Mouse (Mus musculus) heart, embryonic 12.5 days (tissue): Measurements from ENCODE around the gene Fbxo22. TPM values are rescaled to one million over a fixed set of nuclear protein-coding genes. Genes with fewer than 3 reads are reported as not detected.
A peak's percentile ranks its signal among the peaks of the same experiment; 100 is the strongest.
"Not testable (repeated sequence)": the region's sequence is repeated elsewhere in the genome, so short reads cannot be mapped to it uniquely, and the experiment has no call there.

Experiments used
- ATAC-seq: fragments of 200-750 bp; cut with Nextera tagmentation; 2 replicates; pipeline ENCODE4 v1.8.0; 2017; ENCODE audit warnings: moderate TSS enrichment, moderate library complexity; ENCODE audit not compliant: insufficient number of reproducible peaks, low FRiP score
- H3K27ac ChIP-seq: fragments of 300-500 bp; sonication (generic); 2 replicates; pipeline ENCODE4 v1.5.1; 2016; ENCODE audit warnings: mild to moderate bottlenecking, moderate library complexity; ENCODE audit not compliant: poor library complexity, severe bottlenecking
- H3K27me3 ChIP-seq: fragments of 300-500 bp; sonication (generic); replicated peaks from 2 replicates; pipeline ENCODE4 v1.6.1; 2016; ENCODE audit warnings: mild to moderate bottlenecking, moderate library complexity
- H3K36me3 ChIP-seq: fragments of 300-500 bp; sonication (generic); 2 replicates; pipeline ENCODE4 v1.6.1; 2016; ENCODE audit warnings: mild to moderate bottlenecking, moderate library complexity
- H3K4me1 ChIP-seq: fragments of 300-500 bp; sonication (generic); replicated peaks from 2 replicates; pipeline ENCODE4 v1.6.1; 2016; ENCODE audit warnings: mild to moderate bottlenecking
- H3K4me2 ChIP-seq: fragments of 300-500 bp; sonication (generic); 2 replicates; pipeline ENCODE4 v1.6.1; 2016; ENCODE audit warnings: mild to moderate bottlenecking, moderate library complexity
- H3K4me3 ChIP-seq: fragments of 300-500 bp; sonication (generic); 2 replicates; pipeline ENCODE4 v1.5.1; 2016; ENCODE audit warnings: mild to moderate bottlenecking
- H3K9ac ChIP-seq: fragments of 300-500 bp; sonication (generic); 2 replicates; pipeline ENCODE4 v1.6.1; 2016; ENCODE audit warnings: mild to moderate bottlenecking, moderate library complexity
- H3K9me3 ChIP-seq: fragments of 300-500 bp; sonication (generic); replicated peaks from 2 replicates; pipeline ENCODE4 v1.6.1; 2016; ENCODE audit warnings: mild to moderate bottlenecking, moderate library complexity
- WGBS: fragments of 180-500 bp; shearing (Covaris S2); methylation state at CpG from one replicate; pipeline ENCODE4 v1.1.7; 2016; 5-methylcytosine and 5-hydroxymethylcytosine counted together
- polyA plus RNA-seq: library from polyadenylated mRNA; unstranded; fragments of >200 nt; fragmentation: Nextera tagmentation; extraction: Ambion mirVana; gene quantifications from 2 replicates; pipeline ENCODE4 v1.2.1, GENCODE M21; 2016

The Fbxo22 gene
- polyA plus RNA-seq, 1 experiment from 2014 or later: 67.2 TPM

DNA sequence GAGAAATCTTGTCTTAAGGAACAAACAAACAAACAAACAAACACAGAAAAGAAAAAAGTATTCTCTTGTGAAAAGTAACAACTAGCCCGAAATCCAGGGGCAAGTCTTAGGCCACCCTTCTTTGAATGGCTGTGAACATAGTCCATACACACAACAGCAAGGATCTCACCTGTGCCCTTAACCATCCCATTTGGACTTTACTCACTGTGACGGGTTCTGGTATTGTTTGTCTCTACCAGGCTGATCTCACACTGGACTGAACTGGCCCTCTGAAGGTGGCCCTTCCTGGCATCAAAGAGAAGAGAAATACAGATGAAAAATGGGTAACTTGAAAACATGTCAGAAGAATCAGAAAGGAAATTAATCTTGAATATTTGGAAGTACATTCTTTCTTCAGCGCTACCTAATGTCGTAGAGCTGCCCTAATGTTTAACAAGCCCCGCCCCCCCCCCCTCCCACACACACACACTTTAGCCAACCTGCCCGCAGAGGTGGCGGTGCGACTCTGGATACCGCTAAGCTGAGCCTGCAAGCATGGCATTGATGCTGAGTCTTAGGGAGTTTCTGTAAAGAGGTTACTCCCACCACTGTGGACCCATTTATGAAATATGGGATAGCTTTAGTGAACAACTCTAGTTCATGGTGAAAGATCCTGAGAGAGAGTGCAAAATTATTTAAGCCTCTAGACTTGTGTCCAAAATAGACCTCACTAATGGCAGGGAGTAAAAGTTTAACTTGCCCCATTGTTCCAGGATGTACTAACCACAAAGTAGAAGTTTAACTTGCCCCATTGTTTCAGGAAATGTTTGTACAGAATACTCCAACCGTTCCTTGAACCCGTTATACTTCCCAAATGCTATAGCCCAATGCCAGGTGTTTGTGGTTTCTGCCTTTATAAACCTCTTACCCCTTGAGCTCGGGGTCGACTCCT, 27.8 kb downstream of the Fbxo22 start:
- H3K4me3 ChIP-seq: no peak overlapping the region
- no peak for ATAC-seq
- WGBS: 69% methylated on average over 13 of the region's 13 CpGs
- no peaks in the 10 kb centered on the region for H3K27me3 ChIP-seq
- no peaks in the 10 kb centered on the region for H3K9me3 ChIP-seq
- no peaks in the 10 kb centered on the region for H3K36me3 ChIP-seq
- H3K27ac ChIP-seq: no peak overlapping the region
- no peak overlapping the region for H3K4me2 ChIP-seq
- H3K4me1 ChIP-seq: no peaks in the 10 kb centered on the region
- no peak overlapping the region for H3K9ac ChIP-seq

- Histone ChIP-seq H3K4me3 (no peak overlapping the region), H3K9me3 (no peaks in the 10 kb centered on the region), H3K27me3 (no peaks in the 10 kb centered on the region), H3K4me1 (peaks cover 7% of the 10 kb centered on the region; the same call in 1 of the 2 replicates), H3K27ac (no peak overlapping the region), H3K4me2 (no peak overlapping the region), H3K9ac (no peak overlapping the region), H3K36me3 (no peaks in the 10 kb centered on the region)
- no peak for ATAC-seq
- WGBS: 48% methylated on average over 5 of the region's 5 CpGs
Measured at GRCm38 (mm10) chr9:55240852-55241251, 32.1 kb downstream of the Fbxo22 start.

DNA sequence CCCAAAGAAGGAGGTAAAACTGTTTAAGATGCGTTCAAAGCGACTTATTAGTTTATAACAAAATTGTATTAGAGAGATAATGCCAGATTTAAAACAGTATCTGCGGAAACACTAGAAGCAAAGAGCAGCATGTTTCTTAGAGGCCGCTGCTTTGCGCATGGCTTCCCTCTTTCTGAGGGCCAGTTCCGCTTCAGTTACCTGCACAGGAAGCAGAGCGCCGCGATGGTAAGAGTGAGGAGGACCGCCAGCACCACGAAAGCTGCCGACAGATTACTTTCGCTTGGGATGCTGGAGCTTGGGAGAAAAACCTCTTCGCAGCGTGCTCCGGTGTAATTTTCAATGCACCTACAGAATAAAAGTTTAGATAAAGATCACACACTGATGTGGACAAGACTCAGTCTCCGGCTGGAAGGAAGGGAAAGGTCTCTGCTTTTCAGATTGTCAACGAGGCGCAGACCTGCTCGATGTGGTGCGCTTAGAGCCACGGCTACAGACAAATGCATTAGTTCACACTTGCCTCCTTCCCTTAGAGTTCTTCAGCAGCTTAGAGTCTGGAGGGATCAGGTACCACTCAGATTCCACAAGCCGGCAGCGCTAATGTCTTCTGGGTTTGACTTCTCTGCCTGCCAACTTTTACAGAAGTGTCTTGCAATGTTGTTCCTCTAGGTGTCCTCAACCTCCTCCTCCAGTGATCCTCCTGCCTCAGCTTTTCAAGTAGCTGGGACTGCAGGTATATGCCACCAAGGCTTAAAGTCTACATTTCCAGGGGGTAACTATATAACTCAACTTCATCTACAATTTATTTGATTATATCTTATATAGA, 33.3 kb downstream of the Fbxo22 start:
- Histone ChIP-seq H3K27ac (no peak overlapping the region), H3K9ac (no peak overlapping the region), H3K4me3 (peak overlapping the region; percentile 28), H3K4me2 (peak overlapping the region; percentile 66), H3K4me1 (peaks cover 7% of the 10 kb centered on the region; the same call in 1 of the 2 replicates), H3K36me3 (no peaks in the 10 kb centered on the region), H3K27me3 (no peaks in the 10 kb centered on the region), H3K9me3 (no peaks in the 10 kb centered on the region)
- ATAC-seq: no peak
- WGBS: 30% methylated on average over 24 of the region's 24 CpGs

- Histone ChIP-seq H3K4me3 (no peak overlapping the region), H3K4me2 (no peak overlapping the region), H3K27me3 (no peaks in the 10 kb centered on the region), H3K27ac (no peak overlapping the region), H3K4me1 (peaks cover 7% of the 10 kb centered on the region; the same call in 1 of the 2 replicates), H3K9ac (no peak overlapping the region), H3K36me3 (no peaks in the 10 kb centered on the region), H3K9me3 (no peaks in the 10 kb centered on the region)
- ATAC-seq: no peak
- 69% methylated on average over 3 of the region's 3 CpGs for WGBS
Measured at GRCm38 (mm10) chr9:55243280-55243679, 34.6 kb downstream of the Fbxo22 start.

GRCm38 (mm10) chr9:55244079-55244478, 35.4 kb downstream of the Fbxo22 start:
- no peak for ATAC-seq
- 61% methylated on average over 3 of the region's 3 CpGs for WGBS
- Histone ChIP-seq H3K27ac (no peak overlapping the region), H3K4me2 (no peak overlapping the region), H3K4me1 (peaks cover 7% of the 10 kb centered on the region; the same call in 1 of the 2 replicates), H3K9ac (no peak overlapping the region), H3K36me3 (no peaks in the 10 kb centered on the region), H3K4me3 (no peak overlapping the region), H3K9me3 (no peaks in the 10 kb centered on the region), H3K27me3 (no peaks in the 10 kb centered on the region)

- ATAC-seq: peak; percentile 66
- H3K27me3 ChIP-seq, H3K4me1 ChIP-seq, H3K4me2 ChIP-seq, H3K9ac ChIP-seq, H3K36me3 ChIP-seq, H3K9me3 ChIP-seq, H3K4me3 ChIP-seq: not testable (repeated sequence)
- WGBS: 76% methylated on average over 1 of the region's 1 CpGs
- H3K27ac ChIP-seq: peak overlapping the region; percentile 32; the same call in 1 of the 2 replicates
Measured at GRCm38 (mm10) chr9:55245057-55245750, 36.5 kb downstream of the Fbxo22 start.

DNA sequence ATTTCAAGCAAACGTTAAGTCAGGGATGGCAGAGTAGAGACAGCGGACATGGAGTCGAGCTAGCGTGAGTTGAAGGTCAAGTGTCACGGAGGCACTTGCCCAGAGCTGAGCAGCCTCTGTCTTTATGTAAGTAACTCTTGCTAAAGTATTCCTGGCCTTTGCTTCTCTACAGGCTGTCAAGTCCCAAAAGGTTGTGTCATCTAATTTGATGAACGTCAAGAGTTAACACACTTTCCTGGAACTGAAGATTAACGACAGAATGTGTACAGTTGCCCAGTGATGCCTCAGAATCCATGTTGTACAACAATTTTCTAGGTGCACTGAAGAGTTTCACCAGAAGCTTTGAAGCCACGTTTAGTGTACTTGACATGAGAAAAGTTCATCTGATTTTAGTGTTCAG, 37.7 kb downstream of the Fbxo22 start:
- peaks cover 7% of the 10 kb centered on the region; the same call in 1 of the 2 replicates for H3K4me1 ChIP-seq
- no peak overlapping the region for H3K4me2 ChIP-seq
- no peaks in the 10 kb centered on the region for H3K36me3 ChIP-seq
- H3K9ac ChIP-seq: no peak overlapping the region
- H3K27me3 ChIP-seq: no peaks in the 10 kb centered on the region
- ATAC-seq: no peak
- no peak overlapping the region for H3K4me3 ChIP-seq
- no peaks in the 10 kb centered on the region for H3K9me3 ChIP-seq
- WGBS: 77% methylated on average over 8 of the region's 8 CpGs
- H3K27ac ChIP-seq: no peak overlapping the region

DNA sequence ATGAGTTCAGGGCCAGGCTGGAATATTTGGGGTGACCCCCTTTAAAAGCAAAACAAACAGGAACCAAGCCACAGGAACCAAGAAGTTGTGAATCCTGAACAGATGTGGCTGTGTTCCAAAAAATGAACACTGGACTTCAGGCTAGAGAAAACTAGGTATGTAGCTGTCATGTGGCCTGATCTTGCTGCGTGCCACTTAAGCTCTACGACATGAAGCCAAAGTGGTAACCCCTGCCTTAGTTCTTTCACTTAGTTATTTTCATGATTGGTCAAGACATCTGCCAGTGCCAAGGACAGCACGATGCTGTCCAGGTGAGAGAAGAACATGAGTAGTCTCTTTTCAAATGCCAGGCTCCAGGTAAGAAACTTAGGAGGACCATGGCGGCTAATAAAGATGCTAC, 38.2 kb downstream of the Fbxo22 start:
- ATAC-seq: no peak
- H3K27me3 ChIP-seq: no peaks in the 10 kb centered on the region
- H3K9ac ChIP-seq: no peak overlapping the region
- H3K36me3 ChIP-seq: no peaks in the 10 kb centered on the region
- H3K4me2 ChIP-seq: no peak overlapping the region
- no peaks in the 10 kb centered on the region for H3K9me3 ChIP-seq
- no peak overlapping the region for H3K27ac ChIP-seq
- H3K4me1 ChIP-seq: peaks cover 7% of the 10 kb centered on the region; the same call in 1 of the 2 replicates
- WGBS: 80% methylated on average over 4 of the region's 4 CpGs
- H3K4me3 ChIP-seq: no peak overlapping the region

GRCm38 (mm10) chr9:55248465-55248864, 39.7 kb downstream of the Fbxo22 start:
- H3K4me1 ChIP-seq: peaks cover 7% of the 10 kb centered on the region; the same call in 1 of the 2 replicates
- H3K27ac ChIP-seq: no peak overlapping the region
- 81% methylated on average over 4 of the region's 4 CpGs for WGBS
- no peaks in the 10 kb centered on the region for H3K27me3 ChIP-seq
- no peaks in the 10 kb centered on the region for H3K9me3 ChIP-seq
- H3K36me3 ChIP-seq: no peaks in the 10 kb centered on the region
- H3K4me3 ChIP-seq: no peak overlapping the region
- no peak for ATAC-seq
- H3K9ac ChIP-seq: no peak overlapping the region
- H3K4me2 ChIP-seq: no peak overlapping the region

DNA sequence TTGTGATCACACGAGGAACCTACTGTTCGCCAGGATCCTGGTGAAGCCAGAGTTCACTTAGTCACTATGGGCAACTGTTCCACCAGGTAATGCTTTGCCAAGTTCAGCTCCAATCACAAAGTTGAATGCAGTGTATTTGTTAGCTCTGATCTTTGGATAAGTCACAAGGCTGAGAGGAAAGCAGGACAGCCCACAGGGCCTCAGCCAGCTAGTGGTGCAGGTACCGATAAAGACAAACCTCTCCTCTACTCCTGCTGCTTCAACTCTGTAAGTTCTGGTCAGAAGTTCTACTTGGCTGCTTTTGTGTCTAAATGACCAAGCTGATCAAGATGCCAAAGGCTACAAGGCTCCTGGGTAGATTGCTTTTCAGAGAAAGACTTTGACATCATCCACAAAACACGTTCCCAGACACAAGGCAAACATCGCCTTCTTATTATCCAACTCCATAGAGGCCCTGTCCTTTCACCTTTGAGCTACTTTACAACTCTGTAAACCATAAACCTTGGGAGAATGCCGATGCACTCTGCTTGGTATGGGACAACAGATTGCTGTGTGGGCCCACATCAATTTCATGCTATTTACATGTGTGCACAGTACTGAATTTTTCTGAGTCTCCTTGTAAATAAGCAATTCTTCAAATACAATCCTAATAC, 42.0 kb downstream of the Fbxo22 start:
- 84% methylated on average over 6 of the region's 6 CpGs for WGBS

More for the DNA sequence above, 42.0 kb downstream of the Fbxo22 start:
- Histone ChIP-seq H3K4me3 (no peak overlapping the region), H3K4me1 (no peaks in the 10 kb centered on the region), H3K4me2 (no peak overlapping the region), H3K27me3 (no peaks in the 10 kb centered on the region), H3K9me3 (no peaks in the 10 kb centered on the region), H3K9ac (no peak overlapping the region), H3K36me3 (no peaks in the 10 kb centered on the region), H3K27ac (no peak overlapping the region)
- ATAC-seq: no peak
